Mouse (Mus musculus) gastrocnemius, postnatal 36 days (tissue): ENCODE results near the gene Gm49391. TPM values are rescaled to one million over a fixed set of nuclear protein-coding genes. Genes with fewer than 3 reads are reported as not detected.
A peak's percentile ranks its signal among the peaks of the same experiment; 100 is the strongest.
"Not testable (repeated sequence)": the region's sequence is repeated elsewhere in the genome, so short reads cannot be mapped to it uniquely, and the experiment has no call there.

Experiments
- DNase-seq, 2 experiments: peaks; one replicate each; pipeline ENCODE4 v3.0.0; 2022
- intact Hi-C: fragments of 180-260 bp; cut with DNase I; formaldehyde crosslinking; loops from one replicate; pipeline ENCODE4 v1.15.1; 2025
- long read RNA-seq, 2 experiments: library from polyadenylated mRNA; stranded (forward); transcript quantifications; one replicate each; pipeline ENCODE4 v2.0.0; 2021
- total RNA-seq, 2 experiments: library from RNA; stranded (reverse); gene quantifications; 2 replicates each; pipeline ENCODE4 v1.2.3; 2021

Gene Gm49391
- 1 to 10 TPM; 1.0 to 2.8 TPM for total RNA-seq
- long read RNA-seq, experiment 1: 0 reads
- long read RNA-seq, experiment 2: 0 reads

DNA sequence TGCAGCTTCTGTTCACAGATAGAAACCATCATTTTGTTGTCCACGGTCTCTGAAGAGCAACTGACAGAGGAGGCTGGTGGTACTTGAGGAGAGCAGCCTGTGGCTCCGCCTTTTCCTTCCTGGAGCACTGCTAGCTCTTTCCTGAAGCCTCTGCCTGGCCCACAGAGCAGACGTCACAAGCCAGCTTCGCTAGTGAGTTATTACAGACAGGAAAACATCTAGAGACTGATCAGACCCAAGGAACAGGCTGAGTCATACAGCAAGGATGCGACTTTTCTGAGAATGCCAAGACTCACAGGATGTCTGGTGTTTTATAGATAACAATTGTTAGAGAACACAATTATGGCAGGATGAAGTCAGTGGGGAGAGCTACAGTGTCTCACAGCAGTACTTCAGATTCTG lies at the start of gene Gm49391, which contains the start of gene Ctla2a:
Gene Gm49391 (minus strand): TSS at position 72 of the 402 bp plus-strand sequence.
Gene Ctla2a (minus strand): TSS at position 126 of the 402 bp plus-strand sequence.
- intact Hi-C loops: no loop called here
- DNase-seq: peak in 1 of 2 experiments; percentile 7

DNA sequence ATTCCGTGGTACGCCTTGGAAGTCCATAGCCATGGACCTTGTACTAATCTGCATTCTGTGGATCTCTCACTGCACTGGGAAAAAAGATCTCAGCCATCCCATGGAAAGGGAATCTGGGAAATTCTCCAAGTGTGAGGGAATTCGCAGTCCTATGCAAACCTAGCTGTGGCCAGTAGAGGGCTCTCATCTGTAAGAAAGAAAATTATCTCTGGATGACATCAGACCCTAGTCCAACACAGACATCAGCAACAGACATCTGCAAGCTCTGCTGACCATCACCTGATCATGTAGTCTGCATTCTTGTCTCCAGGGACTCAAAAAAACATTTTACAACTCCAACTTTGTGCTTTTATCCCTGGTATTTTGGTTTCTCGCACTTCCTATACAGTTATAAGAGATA lies 35.9 kb upstream of the Gm49391 start:
- intact Hi-C loops, DNase-seq: not testable (repeated sequence)

GRCm38 (mm10) chr13:60963985-60964384 lies 27.6 kb upstream of the Gm49391 start:
- DNase-seq: not testable (repeated sequence)

DNA sequence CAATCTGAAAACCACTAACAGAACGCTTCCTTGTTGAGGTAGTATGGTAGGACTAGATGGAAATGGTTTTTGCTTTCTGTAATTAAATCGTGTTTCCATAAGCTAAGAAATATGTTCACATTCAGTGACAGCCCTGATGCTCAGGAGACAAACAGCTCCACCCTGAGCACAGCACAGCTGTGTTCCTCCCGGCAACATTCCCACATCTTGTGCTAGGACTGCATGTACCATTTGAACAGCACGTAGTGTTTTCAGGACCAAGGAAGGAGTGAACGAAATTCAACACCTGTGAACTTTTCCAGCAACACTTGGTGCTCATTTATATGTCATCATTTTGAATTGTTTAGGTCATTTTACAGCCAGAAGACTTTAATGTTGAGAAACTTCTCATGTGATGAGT lies 25.3 kb upstream of the Gm49391 start:
- intact Hi-C loops: no loop called here
- no peak for DNase-seq

More at GRCm38 (mm10) chr13:60963985-60964384, 27.6 kb upstream of the Gm49391 start:
- intact Hi-C loops: not testable (repeated sequence)

DNA sequence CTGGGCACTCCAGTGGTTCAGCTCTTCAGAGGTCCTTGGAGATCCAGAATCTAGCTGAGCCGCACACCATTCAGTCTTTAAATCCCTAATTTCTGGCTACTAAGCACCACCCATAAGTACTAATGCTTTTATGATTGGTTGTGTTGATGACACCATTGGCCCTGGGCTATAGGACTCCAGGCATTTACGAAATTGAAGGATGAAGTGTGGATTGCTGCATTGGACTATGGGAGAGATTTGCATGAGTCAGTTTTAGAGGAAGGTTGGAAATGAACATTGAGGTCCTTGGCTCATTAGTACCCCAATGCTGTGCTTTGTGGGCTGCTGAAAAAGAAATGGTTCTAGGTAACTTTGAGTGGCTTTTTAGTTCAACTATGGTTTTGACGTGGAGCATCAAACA lies 5.5 kb upstream of the Gm49391 start, which contains the start of gene Tpbpa:
Gene Tpbpa (minus strand): TSS at position 101 of the 400 bp plus-strand sequence.
- intact Hi-C loops, DNase-seq: not testable (repeated sequence)

DNA sequence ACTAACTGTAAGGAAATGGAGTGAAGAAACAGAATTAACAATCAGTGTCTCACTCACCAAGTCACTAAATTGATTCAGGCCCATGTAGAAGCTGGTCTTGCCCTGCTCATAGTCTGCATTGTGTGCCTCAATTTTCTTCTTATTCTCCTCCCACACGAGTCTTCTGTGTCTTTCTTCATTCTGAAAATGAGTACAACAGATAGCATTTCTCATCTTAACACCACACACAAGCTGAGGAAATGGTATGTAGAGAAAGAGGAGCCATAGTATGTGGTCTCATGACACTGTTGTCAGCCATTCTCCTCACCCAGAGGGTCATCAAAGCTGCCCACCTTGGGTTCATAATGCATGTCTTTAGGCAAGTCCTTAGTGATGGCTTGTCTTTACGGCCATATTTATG lies 881 bp downstream of the Gm49391 start, which contains the start of gene Gm49393:
Gene Gm49393 (minus strand): TSS at position 101 of the 400 bp plus-strand sequence.
- intact Hi-C loops, DNase-seq: not testable (repeated sequence)

- DNase-seq, intact Hi-C loops: not testable (repeated sequence)
Observed at GRCm38 (mm10) chr13:60904780-60905179, 31.6 kb downstream of the Gm49391 start, which contains the start of gene Tpbpb. Tpbpb (minus strand) TSS chr13:60904880.

- intact Hi-C loops: no loop called here
- DNase-seq: peak; percentile 16 to 17
Observed at GRCm38 (mm10) chr13:60897328-60897727, 39.0 kb downstream of the Gm49391 start, which contains the start of gene Ctla2b. Ctla2b (minus strand) TSS chr13:60897447.

DNA sequence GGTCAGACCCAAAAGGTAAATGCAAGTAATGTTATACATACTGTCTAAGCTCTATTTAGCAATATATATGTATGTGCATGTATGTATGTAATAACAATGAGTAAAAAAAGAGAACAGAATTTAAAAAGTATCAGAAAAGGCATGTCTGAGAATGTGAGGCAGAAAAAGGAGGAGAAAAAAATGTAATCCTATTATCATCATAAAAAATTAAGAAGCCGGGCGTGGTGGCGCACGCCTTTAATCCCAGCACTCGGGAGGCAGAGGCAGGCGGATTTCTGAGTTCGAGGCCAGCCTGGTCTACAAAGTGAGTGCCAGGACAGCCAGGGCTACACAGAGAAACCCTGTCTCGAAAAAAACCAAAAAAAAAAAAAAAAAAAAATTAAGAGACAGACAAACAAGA lies 39.6 kb downstream of the Gm49391 start, which contains the start of gene Gm49392:
Gene Gm49392 (minus strand): TSS at position 101 of the 400 bp plus-strand sequence.
- intact Hi-C loops, DNase-seq: not testable (repeated sequence)

- intact Hi-C loops: no loop called here
- no peak for DNase-seq
Observed at GRCm38 (mm10) chr13:60895406-60896160, 40.8 kb downstream of the Gm49391 start.

- intact Hi-C loops: no loop called here
- no peak for DNase-seq
Observed at GRCm38 (mm10) chr13:60892301-60892700, 44.1 kb downstream of the Gm49391 start.

DNA sequence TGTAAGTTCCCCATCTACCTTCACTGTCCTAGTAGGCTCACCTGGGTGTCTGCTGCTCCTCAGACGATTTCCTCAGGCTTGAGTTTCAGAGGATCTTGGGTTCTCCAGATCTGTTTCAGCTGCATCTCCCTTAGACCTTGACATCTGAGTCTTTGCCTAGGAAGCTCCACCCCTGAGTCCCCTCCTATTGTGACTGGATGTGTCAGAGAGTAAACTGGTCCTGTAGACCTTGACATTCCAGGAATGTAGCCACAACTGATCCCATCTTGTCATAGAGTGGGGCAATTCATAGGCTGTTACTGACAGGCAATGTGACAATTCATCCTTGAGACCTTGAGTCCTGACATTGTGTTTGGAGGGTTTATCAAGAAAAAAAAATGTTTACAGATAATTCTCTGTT lies 72.1 kb downstream of the Gm49391 start, which contains the start of gene 4930486L24Rik:
Gene 4930486L24Rik (minus strand): TSS at position 195 of the 400 bp plus-strand sequence.
- intact Hi-C loops: no loop called here
- no peak for DNase-seq

- intact Hi-C loops: no loop called here
- no peak for DNase-seq
Observed at GRCm38 (mm10) chr13:60848241-60849120, 87.9 kb downstream of the Gm49391 start.

Other genes with a start within 250 kb of the Gm49391 start
- gene BC051665, start 150.2 kb downstream of the Gm49391 start, total RNA-seq: not detected
- not detected for gene Ctsll3, start 133.7 kb downstream of the Gm49391 start, total RNA-seq
- gene 4930486L24Rik, start 72.1 kb downstream of the Gm49391 start, total RNA-seq: under 1 TPM in 1 of 2 experiments, not detected in 1; 0.33 TPM
- under 1 TPM; 0.15 to 0.64 TPM for gene Gm49392, start 39.7 kb downstream of the Gm49391 start, total RNA-seq
- gene Ctla2b, start 39.1 kb downstream of the Gm49391 start, total RNA-seq: 1 to 10 TPM; 1.0 to 1.6 TPM
- not detected for gene Tpbpb, start 31.7 kb downstream of the Gm49391 start, total RNA-seq
- under 1 TPM in 1 of 2 experiments, not detected in 1; 0.74 TPM for gene Gm49393, start 981 bp downstream of the Gm49391 start, total RNA-seq
- gene Ctla2a, start 54 bp upstream of the Gm49391 start, total RNA-seq: 10 to 100 TPM; 30.3 to 32.3 TPM
- not detected for gene Tpbpa, start 5.4 kb upstream of the Gm49391 start, total RNA-seq
- not detected for gene Ctsj, start 69.4 kb upstream of the Gm49391 start, total RNA-seq
- gene Ctsq, start 104.1 kb upstream of the Gm49391 start, total RNA-seq: not detected
- gene Ctsr, start 227.7 kb upstream of the Gm49391 start, total RNA-seq: not detected